Mouse (Mus musculus): ENCODE results near the gene Tmem254b. TPM values are rescaled to one million over a fixed set of nuclear protein-coding genes. Genes with fewer than 3 reads are reported as not detected.
"Not testable (repeated sequence)": the region's sequence is repeated elsewhere in the genome, so short reads cannot be mapped to it uniquely, and the experiment has no call there.

The Tmem254b gene
- 25.3 and 31.1 TPM in 2 replicates for total RNA-seq (2017)

DNA sequence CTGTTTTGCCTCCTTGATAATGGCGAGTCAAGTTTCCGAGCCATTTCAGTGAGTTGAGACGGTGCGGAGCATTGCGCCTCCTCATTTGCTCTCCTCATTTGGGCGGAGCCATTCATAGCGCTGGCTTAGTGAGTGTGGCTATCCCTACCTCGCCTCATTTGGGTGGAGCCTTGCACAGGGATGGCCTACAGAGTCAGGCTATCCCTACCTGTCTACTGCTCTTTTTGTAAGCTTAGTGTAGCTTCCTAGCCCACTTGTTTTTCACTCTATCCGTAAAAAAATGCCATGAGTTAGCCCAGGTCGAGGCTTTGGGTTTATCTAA is at the start of gene Tmem254b:
Gene Tmem254b, minus strand, starts transcription at position 116 of the 322 bp plus-strand sequence.
- ATAC-seq (replicated peaks; ENCODE audit: low read depth, poor library complexity, severe bottlenecking): peak; percentile 91

DNA sequence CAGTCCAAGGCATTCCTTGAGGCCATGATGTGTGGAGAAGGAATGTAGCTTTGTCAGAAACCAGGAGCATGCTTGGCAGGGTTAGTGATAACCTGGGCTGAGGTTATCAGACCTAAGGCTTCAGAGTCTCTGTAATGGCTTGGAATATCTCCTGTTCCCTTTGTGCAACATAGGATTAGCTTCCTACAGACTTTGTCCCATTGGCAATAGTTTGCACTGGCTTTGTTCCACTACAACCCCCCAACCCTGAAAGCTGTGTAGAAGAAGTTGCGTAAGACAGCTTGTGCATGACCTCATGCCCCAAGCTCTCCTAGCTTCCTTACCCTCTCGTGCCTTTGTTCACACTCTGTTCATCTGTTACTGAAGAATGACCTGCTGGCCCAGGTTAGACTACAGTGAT is 30.3 kb upstream of the Tmem254b start:
- not testable (repeated sequence) for ATAC-seq (replicated peaks; ENCODE audit: low read depth, poor library complexity, severe bottlenecking)

DNA sequence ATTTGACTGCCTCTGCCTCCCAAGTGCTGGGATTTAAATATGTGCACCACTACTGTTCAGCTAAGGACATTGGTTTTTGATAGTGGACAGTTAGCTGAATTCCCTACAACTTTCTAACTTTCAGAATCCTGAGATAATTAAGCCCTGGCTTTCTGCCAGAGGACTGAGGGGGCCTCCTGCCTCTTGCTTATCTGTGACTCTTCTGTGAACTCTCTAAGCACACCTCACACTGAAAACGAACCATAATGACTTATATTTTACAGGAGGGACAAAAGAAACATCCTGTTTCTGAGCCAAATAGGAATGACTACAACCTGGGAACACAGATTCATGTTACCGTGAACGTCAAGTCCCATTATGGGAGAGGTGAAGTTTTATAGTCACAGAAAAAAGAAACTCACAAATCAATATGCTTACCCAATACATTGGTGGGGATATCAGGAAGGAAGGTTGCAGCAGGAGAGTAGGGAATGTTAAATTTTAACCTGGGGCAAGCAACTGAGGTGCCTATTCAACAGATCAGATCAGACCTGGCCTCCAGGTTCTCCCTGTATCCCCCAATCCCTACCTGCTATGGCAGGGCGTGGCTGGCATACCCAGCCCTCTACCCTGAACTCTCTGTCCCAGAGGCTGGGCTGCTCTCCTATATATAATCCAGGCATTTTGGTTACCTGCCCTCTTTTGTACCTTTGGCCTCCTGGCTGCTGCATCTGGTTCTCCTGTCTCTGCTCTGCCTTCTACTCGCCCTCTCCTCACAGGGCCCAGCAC is 9.6 kb upstream of the Tmem254b start:
- ATAC-seq (replicated peaks; ENCODE audit: low read depth, poor library complexity, severe bottlenecking): not testable (repeated sequence)

DNA sequence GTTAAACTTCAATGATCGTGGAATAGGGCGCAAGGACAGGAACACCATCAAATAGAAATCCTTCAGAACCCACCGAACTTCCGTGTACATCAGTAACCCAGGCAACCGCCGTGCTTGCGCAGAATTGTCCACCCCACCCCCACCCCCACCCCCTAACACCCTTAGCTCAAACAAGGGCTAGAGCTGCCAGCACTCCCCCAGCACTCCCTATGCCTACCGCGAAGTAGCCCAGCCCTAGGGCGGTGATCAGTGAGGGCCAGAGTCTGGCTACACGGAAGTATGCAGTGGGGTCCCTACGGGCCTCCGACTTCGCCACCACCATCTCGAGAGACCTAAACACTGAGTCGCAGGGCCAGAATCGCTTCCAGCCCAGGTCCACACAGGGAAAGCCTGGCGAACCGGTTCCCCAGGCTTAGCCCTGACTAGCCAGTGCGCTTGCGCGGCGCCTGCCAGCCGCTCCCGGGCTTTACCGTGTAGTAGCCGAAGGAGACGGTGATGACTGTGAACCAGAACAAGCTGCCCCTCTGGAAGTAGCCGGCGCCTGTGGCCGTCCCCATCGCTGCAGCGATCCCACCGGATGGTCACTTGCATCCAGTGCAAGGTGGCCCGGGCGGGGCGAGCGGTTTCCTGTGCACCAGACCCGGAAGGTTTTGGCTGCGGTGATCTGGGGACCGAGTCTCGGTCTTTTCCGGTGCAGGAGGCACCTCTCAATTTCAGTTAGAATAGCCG is 480 bp downstream of the Tmem254b start:
- ATAC-seq (replicated peaks; ENCODE audit: low read depth, poor library complexity, severe bottlenecking): peak; percentile 74

DNA sequence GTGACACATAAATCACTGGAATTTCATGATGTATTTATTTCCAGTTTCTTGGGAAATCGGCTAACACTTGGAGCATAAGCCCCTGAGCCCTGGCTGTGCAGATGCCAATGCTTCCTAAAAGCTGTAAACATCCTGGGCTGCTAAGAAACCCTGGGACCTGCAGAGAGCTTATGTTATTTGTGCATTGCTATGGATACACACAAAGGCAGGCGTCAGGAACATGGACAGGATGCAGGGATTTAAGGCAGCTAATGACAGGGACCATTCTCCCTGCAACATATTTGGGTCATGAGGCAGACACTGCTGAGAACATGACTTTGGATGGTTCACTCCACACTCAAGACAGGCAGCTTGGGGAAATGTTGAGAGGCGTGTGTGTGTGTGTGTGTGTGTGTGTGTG is 9.0 kb downstream of the Tmem254b start:
- not testable (repeated sequence) for ATAC-seq (replicated peaks; ENCODE audit: low read depth, poor library complexity, severe bottlenecking)

DNA sequence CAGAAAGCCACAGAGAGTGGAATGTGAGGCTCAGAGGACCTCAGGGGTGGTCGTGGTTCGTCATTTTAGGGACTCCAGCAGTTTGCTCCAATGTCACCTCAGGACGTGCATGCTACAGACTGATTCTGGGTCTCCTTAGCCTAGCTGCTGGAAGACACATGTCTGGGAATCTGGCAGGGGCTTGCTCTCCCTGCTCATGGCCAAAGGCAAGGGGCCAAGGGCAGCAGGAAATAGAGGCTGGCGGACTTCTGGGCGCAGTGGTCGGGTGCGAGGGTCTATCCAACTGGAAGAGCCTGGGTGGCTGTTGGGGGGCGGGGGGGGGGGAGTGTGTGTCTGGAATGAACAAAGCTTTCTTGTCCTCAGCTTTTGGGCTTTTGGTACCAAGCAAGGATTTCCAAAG is 18.5 kb downstream of the Tmem254b start:
- not testable (repeated sequence) for ATAC-seq (replicated peaks; ENCODE audit: low read depth, poor library complexity, severe bottlenecking)

DNA sequence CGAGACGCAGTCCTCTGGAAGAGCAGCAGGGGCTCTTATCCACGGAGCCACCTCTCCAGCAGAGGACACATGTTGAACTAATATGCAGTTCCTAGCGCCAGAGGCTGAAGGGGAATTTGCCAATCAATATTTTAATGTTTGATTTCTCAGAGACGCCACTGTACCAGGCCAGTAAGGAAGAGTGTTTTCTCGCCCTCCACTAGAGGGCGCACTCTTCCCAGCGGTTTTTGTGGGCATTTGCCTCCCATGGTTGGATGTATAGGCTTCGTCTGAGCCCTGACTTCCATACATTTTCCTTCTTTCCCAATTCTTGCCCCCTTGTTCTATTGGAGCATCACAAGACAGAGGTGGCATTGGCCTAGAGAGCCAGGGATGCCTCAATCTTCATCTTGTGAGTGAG is 20.2 kb downstream of the Tmem254b start:
- peak; percentile 80 for ATAC-seq (replicated peaks; ENCODE audit: low read depth, poor library complexity, severe bottlenecking)

DNA sequence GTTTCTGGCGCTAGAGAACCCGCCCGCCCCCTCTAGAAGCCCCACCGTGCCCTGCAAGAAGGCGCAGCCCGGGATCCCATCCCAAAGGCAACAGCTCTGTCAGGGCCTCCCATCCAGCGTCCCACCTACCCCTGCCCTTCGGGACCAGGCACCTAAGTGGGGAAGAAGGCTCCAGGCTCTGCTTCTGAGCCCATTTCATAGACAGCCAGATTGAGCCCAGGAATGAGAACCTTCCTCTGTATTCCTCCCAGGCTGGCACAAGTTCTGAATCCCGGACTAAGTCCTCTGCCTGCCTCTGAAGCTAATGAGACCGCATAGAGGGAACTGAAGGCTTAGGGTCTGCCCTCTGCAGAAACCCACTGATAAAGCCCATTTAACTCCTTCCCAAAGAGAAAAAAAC is 24.5 kb downstream of the Tmem254b start, which contains the start of gene Plac9b:
Gene Plac9b, minus strand, starts transcription at position 101 of the 400 bp plus-strand sequence.
- not testable (repeated sequence) for ATAC-seq (replicated peaks; ENCODE audit: low read depth, poor library complexity, severe bottlenecking)

DNA sequence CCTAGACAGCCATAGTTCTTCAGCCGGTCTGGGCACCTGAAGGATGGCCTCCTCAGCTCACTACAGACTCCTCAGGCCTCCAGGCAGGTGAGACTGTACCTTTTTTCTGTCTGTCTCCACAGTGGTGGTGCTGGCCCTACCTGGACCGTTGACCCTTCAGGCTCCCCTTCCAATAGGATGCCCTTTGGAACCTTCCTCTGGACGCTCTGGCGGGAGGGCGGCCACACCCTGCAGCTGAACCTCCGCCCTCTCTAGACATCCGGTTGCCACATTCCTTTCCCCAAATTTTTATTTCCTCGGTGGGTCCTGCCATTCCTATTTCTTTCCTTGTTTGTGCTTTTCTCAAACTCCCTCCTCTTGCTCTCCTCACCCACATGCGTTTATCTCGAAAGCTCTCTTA is 25.2 kb downstream of the Tmem254b start:
- ATAC-seq (replicated peaks; ENCODE audit: low read depth, poor library complexity, severe bottlenecking): not testable (repeated sequence)

DNA sequence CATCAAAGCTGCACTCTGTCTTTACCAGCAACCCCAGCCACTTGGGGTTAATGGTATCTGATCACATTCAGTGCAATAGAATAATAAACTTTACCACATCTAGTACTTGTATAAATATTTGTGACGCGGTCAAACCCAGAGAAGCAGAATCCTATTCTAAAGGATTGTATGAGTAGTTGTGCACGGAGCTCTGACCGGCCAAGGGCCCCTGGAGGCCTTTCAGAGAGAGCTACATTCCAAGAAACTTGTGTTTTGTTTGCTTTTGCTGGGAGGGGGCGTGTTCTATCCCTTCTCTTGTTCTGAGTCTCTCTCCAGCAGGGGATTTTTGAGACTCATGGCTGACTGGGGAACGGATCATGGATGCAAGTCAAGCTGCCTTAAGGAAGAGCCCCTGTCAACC is 31.8 kb downstream of the Tmem254b start:
- ATAC-seq (replicated peaks; ENCODE audit: low read depth, poor library complexity, severe bottlenecking): not testable (repeated sequence)

DNA sequence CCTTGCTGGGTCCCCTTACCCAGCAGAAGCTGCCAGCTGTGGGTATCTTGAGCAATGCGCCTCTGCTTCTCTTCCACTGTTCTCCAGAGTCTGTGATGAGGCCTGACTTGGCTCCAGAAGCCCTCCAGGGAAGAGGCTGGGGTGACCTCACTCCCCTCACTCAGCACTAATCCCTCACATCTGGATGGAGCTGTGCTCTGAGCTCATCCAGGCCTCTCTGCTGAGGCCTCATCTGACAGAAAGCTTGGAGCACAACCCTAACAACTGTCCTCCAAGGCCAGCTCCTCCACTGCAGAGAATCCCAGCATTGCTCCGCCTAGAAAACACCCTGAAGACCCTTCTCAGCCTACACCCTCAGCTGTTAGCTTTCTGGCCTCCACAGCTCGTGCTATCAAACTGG is 32.9 kb downstream of the Tmem254b start:
- not testable (repeated sequence) for ATAC-seq (replicated peaks; ENCODE audit: low read depth, poor library complexity, severe bottlenecking)

DNA sequence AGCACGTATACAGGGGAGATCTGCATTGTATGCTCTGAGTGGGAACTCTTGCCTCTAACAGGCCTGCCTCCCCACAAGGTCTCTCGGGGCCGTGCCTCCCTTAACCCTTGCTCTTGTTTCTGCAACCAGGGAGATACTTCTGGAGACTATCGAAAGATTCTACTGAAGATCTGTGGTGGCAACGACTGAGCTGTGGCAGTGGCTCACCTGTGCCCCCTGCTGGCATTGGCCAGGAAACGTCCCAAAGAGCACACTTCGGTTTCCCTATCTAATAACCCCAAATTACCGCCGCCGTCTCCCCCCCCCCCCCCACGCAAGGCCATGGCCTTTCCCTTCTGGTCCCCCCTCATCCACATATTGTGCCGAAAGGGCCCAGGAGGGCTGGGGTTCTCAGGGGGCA is 41.6 kb downstream of the Tmem254b start:
- ATAC-seq (replicated peaks; ENCODE audit: low read depth, poor library complexity, severe bottlenecking): peak; percentile 79

DNA sequence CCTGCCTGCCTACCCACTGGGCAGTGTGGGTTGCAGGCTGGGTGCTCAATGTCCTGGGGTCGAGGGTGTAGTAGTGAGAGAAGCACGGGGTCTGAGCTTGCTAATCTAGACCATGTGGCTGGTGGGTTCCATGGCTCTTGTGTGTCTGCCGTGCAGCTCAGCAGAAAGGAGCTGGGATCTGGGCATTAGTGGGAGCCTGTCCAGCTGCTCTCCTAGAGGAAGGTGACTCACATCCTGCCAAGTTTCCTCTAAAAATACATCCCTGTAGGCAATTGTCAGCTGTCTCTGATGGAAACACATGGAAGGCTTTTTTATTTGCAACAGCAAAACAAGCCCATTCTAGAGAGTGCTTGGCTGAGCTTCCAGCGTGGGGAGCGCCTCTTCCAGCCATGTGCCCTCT is 44.4 kb downstream of the Tmem254b start:
- ATAC-seq (replicated peaks; ENCODE audit: low read depth, poor library complexity, severe bottlenecking): not testable (repeated sequence)

DNA sequence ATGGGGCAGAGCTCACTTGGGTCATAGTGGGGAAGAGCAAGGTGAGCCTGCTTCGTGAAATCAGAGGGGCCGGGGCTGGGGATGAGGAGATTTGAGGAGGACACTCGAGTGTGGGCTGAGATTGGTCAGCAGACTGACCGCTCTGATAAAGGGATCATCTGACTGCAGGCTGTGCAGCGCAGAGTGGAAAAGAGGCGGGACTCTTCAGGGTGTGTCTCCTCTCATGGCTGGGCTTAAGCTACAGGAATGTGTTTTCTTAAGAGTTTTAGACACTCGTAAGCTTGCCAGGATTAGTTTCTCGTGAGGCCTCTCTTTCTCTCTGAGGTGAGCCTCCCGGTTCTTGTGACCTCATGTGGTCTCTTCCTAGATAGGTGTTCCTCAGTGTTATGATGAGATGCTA is 45.7 kb downstream of the Tmem254b start:
- ATAC-seq (replicated peaks; ENCODE audit: low read depth, poor library complexity, severe bottlenecking): not testable (repeated sequence)

DNA sequence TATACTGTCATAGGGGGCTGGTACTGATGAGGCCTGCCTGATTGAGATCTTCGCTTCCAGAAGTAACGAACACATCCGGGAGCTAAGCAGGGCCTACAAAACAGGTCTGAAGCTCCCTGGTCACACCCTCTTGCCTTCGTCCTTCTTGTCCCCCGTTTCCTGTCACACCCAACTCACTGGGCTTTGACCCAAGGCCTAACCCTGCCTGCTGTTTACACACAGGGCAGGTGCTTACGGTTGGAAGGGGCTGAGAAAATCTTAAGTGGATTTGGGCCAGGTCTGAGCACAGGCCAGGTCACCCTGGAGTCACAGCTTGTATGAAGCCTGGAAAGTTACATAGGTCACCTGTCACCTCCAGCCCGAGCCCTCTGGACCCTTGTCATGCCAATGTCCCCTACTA is 50.8 kb downstream of the Tmem254b start:
- ATAC-seq (replicated peaks; ENCODE audit: low read depth, poor library complexity, severe bottlenecking): not testable (repeated sequence)

Other genes starting within 250 kb of the Tmem254b start
- not detected in 2 replicates for gene Duxbl1, start 228.5 kb downstream of the Tmem254b start, total RNA-seq (2017)
- gene Gm9780, start 164.3 kb downstream of the Tmem254b start, total RNA-seq (2017): not detected in 2 replicates
- gene Tmem254c, start 139.7 kb downstream of the Tmem254b start, total RNA-seq (2017): 24.6 and 28.3 TPM in 2 replicates
- gene Cphx2, start 125.5 kb downstream of the Tmem254b start, total RNA-seq (2017): not detected in 2 replicates
- not detected in 2 replicates for gene Cphx3, start 124.7 kb downstream of the Tmem254b start, total RNA-seq (2017)
- not detected in 2 replicates for gene Duxbl2, start 88.7 kb downstream of the Tmem254b start, total RNA-seq (2017)
- not detected in 2 replicates for gene Plac9b, start 24.6 kb downstream of the Tmem254b start, total RNA-seq (2017)
- not detected in 2 replicates for gene Duxbl3, start 50.9 kb upstream of the Tmem254b start, total RNA-seq (2017)

All from common myeloid progenitor, adult 5-6 weeks (primary cell).